Mouse (Mus musculus): ENCODE data around the gene Gm6592.
"Not testable (repeated sequence)": the region's sequence is repeated elsewhere in the genome, so short reads cannot be mapped to it uniquely, and the experiment has no call there.

Gm6592 gene

DNA sequence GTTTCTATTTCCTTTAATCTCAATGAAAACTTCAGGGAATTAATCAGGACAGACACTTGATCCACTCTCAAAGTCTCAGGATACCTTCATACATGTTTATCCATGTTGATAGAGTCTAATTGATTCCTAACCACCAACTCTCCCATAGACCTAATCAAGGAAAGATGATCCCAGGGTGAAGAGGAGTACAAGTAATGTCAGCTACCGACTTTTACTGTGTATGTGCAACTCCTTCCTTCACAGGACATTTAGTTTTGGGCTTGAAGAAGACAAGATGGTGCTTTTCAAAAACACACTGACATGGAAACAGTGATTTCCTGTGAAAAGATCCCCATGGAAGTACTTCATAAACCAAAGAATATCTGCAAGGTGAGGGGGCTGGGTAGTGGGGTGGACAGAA, at the start of gene Gm6592:
Gene Gm6592, plus strand, starts transcription at position 301 of the 400 bp plus-strand sequence.
- no peak for DNase-seq (ENCODE audit: low spot score)

DNA sequence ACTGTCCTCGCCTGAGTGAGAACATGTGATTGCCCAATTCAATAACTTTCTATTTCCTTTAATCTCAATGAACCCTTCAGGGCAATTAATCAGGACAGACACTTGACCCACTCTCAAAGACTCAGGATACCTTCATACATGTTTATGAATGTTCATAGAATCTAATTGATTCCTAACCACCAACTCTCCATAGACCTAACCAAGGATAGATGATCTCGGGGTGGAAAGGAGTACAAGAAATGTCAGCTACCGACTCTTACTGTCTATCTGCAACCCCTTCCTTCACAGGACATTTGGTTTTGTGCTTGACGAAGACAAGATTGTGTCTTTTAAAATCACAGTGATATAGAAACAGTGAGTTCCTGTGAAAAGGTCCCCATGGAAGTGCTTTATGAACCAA, 40.4 kb upstream of the Gm6592 start, which contains the start of gene Ssxb5:
Gene Ssxb5, plus strand, starts transcription at position 301 of the 400 bp plus-strand sequence.
- not testable (repeated sequence) for DNase-seq (ENCODE audit: low spot score)

DNA sequence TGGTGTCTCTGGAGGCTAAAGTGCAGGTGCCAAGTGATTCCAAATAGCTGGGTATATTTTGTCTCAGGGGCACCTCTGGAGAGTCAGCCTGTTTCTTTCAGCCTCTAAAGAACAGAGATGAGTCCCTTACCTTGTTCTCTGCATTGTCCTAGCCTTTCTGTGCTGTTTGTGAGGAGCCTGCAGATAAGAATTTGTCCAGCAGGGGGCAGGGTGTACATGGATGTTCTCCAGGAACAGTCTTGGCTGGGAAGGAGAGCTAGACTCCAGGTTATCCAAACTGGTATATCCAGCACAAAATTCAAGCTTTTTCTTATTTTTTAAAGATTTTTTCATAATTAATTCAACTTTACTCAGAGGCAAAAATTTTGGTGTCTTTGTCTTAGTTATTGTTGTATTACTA, 11.8 kb upstream of the Gm6592 start:
- DNase-seq (ENCODE audit: low spot score) = peak; percentile 8

DNA sequence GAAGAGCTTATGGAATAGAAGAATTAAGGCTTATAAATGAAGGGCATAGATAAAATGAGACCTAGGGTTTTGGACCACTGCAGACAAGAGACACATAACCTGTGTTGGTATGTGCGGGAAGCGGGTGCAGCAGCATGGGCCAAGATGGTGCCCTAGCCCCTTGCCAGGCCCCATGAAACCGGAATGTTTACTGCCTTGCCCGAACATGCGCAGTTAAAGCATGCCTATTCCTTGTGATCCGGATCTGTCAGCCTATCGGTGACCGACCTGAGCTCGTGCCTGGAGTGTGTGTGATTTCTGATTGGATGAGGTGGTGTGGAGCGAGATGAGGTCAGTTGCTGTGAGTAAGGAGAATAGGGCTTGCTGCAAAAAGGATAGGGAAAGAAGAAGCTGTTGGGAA, 8.7 kb downstream of the Gm6592 start:
- DNase-seq (ENCODE audit: low spot score) = no peak

DNA sequence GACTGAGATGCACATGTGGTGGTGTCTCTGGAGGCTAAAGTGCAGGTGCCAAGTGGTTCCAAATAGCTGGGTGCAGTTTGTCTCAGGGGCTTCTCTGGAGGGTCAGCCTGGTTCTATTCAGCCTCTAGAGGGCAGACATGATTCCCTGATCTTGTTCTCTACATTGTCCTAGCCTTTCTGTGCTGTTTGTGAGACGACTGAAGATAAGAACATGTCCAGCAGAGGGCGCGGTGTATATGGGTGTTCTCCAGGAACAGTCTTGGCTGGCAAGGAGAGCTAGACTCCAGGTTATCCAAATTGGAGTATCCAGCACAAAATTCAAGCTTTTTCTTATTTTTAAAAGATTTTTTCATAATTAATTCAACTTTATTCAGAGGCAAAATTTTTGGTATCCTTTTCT, 20.5 kb downstream of the Gm6592 start:
- DNase-seq (ENCODE audit: low spot score) = peak; percentile 16

DNA sequence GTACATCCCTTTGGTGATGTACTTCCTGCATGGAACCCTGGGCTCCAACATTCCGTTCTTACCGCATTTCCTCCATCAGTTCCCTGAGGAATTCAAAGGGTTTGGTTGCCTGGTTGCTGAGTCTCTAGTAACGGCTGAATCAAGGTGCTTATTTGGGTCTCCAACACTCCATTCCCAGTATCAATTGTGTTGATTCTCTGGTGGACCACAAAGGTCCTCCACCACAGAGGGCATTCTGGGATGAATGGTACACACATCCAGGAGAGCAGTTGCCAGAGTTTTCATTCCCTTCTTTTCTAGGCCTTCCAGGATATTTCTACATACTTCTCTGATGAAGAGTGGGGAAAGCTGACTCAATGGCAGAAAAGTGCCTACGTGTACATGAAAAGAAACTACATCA, 30.2 kb downstream of the Gm6592 start, which contains the start of gene Gm5751:
Gene Gm5751, plus strand, starts transcription at position 301 of the 400 bp plus-strand sequence.
- DNase-seq (ENCODE audit: low spot score) = not testable (repeated sequence)

DNA sequence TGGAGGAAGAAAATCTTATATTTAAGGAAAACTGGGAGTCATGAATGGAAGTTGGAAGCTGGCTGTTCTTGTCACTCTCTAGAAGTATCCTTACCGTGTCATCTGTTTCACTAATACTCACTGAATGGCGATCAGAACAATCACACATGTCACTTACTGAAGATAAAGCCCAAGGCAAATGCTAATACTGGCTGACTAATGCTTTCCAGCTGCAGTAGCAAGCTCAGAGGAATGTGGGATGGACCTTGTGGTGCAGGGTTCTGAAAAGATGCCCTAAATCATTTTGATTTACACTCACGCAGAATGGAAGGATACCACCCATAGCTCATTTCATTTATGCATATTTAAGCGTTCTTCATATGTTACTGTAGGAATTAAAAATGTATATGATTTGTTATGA, 40.5 kb downstream of the Gm6592 start:
- DNase-seq (ENCODE audit: low spot score) = no peak

DNA sequence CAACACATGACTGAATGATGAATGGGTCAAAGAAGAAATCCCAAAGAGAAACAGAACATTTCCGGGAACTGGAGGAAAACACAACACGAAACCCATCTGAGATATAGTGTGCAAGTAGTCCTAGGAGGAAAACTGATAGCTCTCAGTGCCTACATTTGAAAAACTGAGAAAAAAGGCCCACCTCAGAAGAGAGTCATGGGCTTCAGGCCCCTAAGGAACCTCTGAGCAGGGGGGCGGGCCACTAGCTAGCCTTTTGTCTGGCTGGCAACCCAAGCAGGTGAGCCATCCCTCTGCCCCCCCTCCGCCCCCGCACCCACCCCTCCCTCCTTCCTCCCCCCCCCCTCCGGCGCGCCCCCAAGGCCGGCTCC, 48.2 kb downstream of the Gm6592 start:
- no peak for DNase-seq (ENCODE audit: low spot score)

DNA sequence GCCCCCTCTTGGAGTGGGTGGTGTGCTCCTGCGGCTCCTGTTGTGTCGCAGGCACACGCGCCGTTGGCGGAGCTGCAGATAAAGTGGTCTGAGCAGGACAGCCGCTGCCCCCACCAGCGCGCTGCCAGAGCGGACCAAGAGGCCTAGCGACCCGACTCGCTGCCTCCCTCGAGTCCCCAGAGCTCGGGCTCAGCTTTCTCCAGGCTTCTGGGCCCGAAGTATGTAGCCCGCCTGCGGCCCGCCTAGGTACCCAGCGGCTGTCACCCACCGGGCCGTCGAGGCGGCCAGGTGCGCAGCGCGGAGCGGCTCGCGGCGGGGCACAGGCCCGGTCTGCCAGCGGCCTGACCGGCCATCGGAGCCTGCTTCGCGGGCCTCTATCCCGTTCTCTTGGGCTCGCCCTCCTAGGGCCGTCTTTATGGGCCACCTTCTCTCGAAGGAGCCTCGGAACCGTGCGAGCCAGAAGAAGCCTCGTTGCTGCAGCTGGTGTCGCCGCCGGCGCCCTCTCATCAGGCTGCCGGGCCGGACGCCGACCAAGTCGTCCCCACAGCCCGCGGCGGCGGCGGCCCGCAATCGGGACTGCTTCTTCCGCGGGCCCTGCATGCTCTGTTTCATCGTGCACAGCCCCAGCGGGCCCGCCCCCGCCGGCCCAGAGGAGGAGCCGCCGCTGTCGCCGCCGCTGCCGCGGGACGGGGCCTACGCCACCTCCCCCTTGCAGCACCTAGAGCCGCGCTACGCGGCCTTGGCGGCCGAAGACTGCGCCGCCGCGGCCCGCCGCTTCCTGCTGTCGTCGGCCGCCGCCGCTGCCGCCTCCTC, 48.8 kb downstream of the Gm6592 start, which contains the start of gene B630019K06Rik:
Gene B630019K06Rik, plus strand, starts transcription at position 40 of the 813 bp plus-strand sequence.
- DNase-seq (ENCODE audit: low spot score) = peak; percentile 60

DNA sequence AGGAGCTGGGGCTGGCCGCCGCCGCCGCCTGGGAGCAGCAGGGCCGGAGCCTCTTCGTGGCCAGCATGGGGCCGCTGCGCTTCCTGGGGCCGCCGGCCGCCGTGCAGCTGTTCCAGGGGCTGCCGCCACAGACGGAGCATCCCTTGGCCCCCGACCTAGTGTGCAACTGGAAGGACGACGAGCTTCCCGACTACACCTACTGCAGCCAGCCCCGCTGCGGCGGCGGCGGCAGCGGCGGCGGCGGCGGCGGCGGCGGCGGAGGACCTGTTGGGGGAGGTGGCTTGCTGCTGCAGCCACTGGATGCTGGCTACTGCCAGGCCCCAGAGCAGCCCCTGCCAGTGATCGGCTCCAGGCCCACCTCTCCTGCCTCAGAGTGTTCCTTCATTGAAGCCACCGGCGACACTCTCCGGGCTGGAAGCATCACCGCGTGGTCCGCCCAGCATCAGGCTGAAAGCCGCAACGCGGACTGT, 49.4 kb downstream of the Gm6592 start:
- DNase-seq (ENCODE audit: low spot score) = peak; percentile 6
